Mouse (Mus musculus) neural tube, embryonic 15.5 days (tissue): ENCODE results near the gene Abhd16b. TPM values are rescaled to one million over a fixed set of nuclear protein-coding genes. Genes with fewer than 3 reads are reported as not detected.
A peak's percentile ranks its signal among the peaks of the same experiment; 100 is the strongest.

Experiments used
- ATAC-seq: fragments of 200-750 bp; cut with Nextera tagmentation; 2 replicates; pipeline ENCODE4 v1.8.0; 2017; ENCODE audit warnings: mild to moderate bottlenecking, moderate TSS enrichment, moderate library complexity; ENCODE audit not compliant: low FRiP score
- H3K27ac ChIP-seq: fragments of 300-500 bp; sonication (generic); replicated peaks from 2 replicates; pipeline ENCODE4 v1.5.1; 2015; ENCODE audit warnings: mild to moderate bottlenecking, inconsistent platforms
- H3K27me3 ChIP-seq: fragments of 300-500 bp; sonication (generic); replicated peaks from 2 replicates; pipeline ENCODE4 v1.6.1; 2015; ENCODE audit warnings: inconsistent platforms
- H3K36me3 ChIP-seq: fragments of 300-500 bp; sonication (generic); 2 replicates; pipeline ENCODE4 v1.6.1; 2015; ENCODE audit warnings: inconsistent platforms
- H3K4me1 ChIP-seq: fragments of 300-500 bp; sonication (generic); 2 replicates; pipeline ENCODE4 v1.6.1; 2015; ENCODE audit warnings: inconsistent platforms
- H3K4me2 ChIP-seq: fragments of 300-500 bp; sonication (generic); 2 replicates; pipeline ENCODE4 v1.6.1; 2015; ENCODE audit warnings: inconsistent platforms, mild to moderate bottlenecking, moderate library complexity
- H3K4me3 ChIP-seq: fragments of 300-500 bp; sonication (generic); replicated peaks from 2 replicates; pipeline ENCODE4 v1.5.1; 2015; ENCODE audit warnings: mild to moderate bottlenecking, inconsistent platforms
- H3K9ac ChIP-seq: fragments of 300-500 bp; sonication (generic); replicated peaks from 2 replicates; pipeline ENCODE4 v1.6.1; 2015; ENCODE audit warnings: mild to moderate bottlenecking, inconsistent platforms
- H3K9me3 ChIP-seq: fragments of 300-500 bp; sonication (generic); replicated peaks from 2 replicates; pipeline ENCODE4 v1.6.1; 2016; ENCODE audit warnings: inconsistent platforms
- WGBS: fragments of 180-500 bp; shearing (Covaris S2); methylation state at CpG from one replicate; pipeline ENCODE4 v1.1.7; 2015; ENCODE audit warnings: mixed read lengths; 5-methylcytosine and 5-hydroxymethylcytosine counted together
- polyA plus RNA-seq: library from polyadenylated mRNA; unstranded; fragments of >200 nt; fragmentation: Nextera tagmentation; extraction: Ambion mirVana; gene quantifications from 2 replicates; pipeline ENCODE4 v1.2.1, GENCODE M21; 2015

Gene Abhd16b
- polyA plus RNA-seq, 1 experiment from 2014 or later, result 0.12 TPM

DNA sequence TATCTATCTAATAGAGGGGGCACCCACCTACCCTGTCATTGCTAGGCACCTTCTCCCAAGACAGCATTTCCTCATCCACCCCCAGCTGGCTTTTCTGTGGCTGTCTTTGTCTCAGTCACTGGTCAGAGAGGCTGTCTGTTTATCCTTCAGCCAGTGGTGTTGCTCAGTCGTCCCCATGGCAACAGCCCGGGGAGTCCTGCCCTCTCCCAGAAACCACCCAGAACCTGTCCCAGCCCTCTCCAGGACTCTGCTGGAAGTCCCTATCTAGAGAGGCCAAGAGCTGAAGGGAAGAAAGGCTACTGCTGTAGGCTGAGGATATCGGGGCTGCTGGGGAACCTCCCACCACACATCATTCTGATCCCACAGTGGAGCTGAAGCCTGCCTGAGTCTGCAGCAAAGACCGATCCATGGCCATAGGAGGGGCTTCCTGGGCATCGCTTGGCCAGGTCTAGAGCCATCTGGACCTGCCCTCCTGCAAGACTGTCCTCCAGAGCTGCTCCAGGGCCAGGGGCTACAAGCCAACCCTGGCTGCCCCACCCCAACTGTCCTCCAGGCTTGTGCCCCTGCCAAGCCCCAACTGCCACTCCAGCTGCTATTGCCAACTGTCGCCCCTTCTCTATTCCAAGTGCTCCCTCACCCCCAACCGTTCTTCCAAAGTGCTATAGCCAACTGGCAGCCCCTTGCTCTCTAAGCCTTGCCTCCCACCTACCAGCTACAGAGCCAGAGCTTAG is 29.8 kb upstream of the Abhd16b start:
- peak overlapping the region; percentile 17; the same call in 1 of the 2 replicates for H3K4me2 ChIP-seq
- H3K4me1 ChIP-seq, result peaks cover 17% of the 10 kb centered on the region
- H3K27me3 ChIP-seq, result no peaks in the 10 kb centered on the region
- H3K4me3 ChIP-seq, result no peak overlapping the region
- H3K36me3 ChIP-seq, result no peaks in the 10 kb centered on the region
- no peak for ATAC-seq
- H3K27ac ChIP-seq, result no peak overlapping the region; the same call in 1 of the 2 replicates
- WGBS, result 39% methylated on average over 7 of the region's 7 CpGs
- H3K9ac ChIP-seq, result no peak overlapping the region
- no peaks in the 10 kb centered on the region for H3K9me3 ChIP-seq

DNA sequence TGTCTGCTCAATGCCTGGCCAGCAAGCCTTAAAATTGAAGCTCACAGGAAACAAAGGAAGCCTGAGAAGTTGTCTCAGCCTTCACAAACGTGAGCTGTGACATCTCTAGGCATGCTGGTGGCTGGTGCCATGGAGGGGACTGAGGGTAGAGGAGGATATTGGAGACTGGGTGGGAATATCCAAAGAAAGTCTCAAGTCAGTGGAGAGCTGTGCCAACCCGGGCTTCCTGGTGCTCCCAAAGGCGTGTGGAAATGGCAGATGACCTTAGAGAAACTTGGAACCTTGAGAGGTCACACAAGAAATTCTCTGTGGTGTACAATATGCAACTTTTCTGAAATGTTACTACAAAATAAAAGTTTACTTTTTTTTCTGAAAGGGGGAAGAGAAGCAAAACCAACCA is 27.6 kb upstream of the Abhd16b start:
- Histone ChIP-seq H3K27me3 (no peaks in the 10 kb centered on the region), H3K4me3 (no peak overlapping the region), H3K4me2 (no peak overlapping the region), H3K36me3 (no peaks in the 10 kb centered on the region), H3K4me1 (peaks cover 4% of the 10 kb centered on the region), H3K9me3 (no peaks in the 10 kb centered on the region), H3K9ac (no peak overlapping the region), H3K27ac (no peak overlapping the region)
- ATAC-seq, result no peak
- WGBS, result 63% methylated on average over 3 of the region's 3 CpGs

DNA sequence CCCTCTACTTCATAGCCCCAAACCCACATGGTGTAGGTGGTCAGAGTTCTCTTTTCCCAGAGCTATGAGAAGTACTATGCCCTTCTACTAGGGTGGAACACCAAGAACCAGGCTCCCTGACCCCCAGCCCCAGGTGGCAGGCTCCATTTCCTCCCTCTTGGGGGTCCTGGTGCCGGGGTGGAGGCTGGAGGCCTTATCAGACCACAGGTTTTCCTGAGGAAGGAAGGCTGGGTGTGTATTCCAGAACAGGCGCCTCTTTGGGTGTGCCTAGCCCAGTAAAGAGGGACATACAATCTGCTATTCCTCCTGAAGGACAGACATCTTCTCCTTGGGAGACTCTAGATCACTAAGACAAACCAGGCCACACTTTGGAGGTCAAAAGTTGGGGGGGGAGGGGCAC is 22.7 kb upstream of the Abhd16b start:
- Histone ChIP-seq H3K4me1 (no peaks in the 10 kb centered on the region), H3K36me3 (no peaks in the 10 kb centered on the region), H3K9ac (no peak overlapping the region), H3K4me2 (no peak overlapping the region), H3K9me3 (no peaks in the 10 kb centered on the region), H3K27me3 (no peaks in the 10 kb centered on the region), H3K27ac (no peak overlapping the region), H3K4me3 (no peak overlapping the region)
- no peak for ATAC-seq
- WGBS, result 84% methylated on average over 2 of the region's 2 CpGs

DNA sequence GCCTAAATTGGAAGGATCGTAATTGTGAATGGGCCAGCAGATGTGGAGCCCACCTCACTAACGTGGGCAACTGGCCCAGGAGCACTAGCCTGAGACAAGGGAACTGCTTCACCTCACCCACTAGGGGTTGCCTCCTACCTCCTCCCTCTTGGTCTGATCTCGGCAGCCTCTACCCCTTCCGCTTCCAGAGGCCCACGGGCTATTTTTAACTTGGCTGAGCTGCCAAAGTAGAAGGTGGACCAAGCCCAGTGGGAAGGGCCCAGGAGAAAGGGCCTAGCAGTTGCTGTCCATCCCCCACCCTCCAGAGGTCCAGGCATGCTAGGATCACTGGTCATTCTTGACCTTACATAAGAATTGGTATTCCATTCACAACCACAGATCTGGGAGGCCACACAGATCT is 21.8 kb upstream of the Abhd16b start:
- Histone ChIP-seq H3K9me3 (no peaks in the 10 kb centered on the region), H3K4me3 (no peak overlapping the region)

DNA sequence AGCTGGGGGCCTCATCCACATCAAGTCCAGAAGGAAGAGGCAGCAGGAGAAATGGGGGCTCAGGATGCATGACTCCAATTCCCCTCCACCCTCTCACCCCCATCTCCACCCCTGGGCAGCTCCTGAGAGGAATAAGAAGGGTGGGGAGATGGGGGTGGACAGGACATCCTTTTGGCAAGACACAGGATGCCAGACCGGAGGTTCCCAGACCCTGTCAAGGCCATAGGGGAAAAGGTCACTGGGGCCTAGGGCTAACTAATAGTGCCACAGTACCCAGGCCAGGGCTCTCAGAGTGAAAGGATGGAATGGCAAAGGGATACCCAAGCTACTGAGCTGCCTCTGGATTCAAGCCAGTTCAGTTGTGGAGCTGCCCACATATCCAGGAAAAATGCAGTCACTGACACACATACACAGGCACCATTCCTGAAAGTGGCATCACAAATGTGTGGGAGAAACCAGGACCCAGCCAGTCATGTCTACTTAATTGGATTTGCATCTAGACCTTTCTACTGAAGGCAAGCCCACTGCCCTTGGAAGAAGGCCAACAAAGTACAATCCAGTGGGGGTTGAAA is 20.7 kb upstream of the Abhd16b start:
- Histone ChIP-seq H3K9ac (no peak overlapping the region), H3K4me3 (no peak overlapping the region), H3K9me3 (no peaks in the 10 kb centered on the region), H3K4me2 (no peak overlapping the region), H3K36me3 (no peaks in the 10 kb centered on the region), H3K27ac (no peak overlapping the region), H3K4me1 (no peaks in the 10 kb centered on the region), H3K27me3 (no peaks in the 10 kb centered on the region)
- no peak for ATAC-seq
- WGBS, result 94% methylated on average over 1 of the region's 1 CpGs

More for the DNA sequence above, 21.8 kb upstream of the Abhd16b start:
- no peak overlapping the region for H3K4me2 ChIP-seq
- no peak for ATAC-seq
- no peaks in the 10 kb centered on the region for H3K4me1 ChIP-seq
- no peak overlapping the region for H3K9ac ChIP-seq
- H3K27me3 ChIP-seq, result no peaks in the 10 kb centered on the region
- WGBS, result 47% methylated on average over 5 of the region's 5 CpGs
- no peak overlapping the region for H3K27ac ChIP-seq
- no peaks in the 10 kb centered on the region for H3K36me3 ChIP-seq

DNA sequence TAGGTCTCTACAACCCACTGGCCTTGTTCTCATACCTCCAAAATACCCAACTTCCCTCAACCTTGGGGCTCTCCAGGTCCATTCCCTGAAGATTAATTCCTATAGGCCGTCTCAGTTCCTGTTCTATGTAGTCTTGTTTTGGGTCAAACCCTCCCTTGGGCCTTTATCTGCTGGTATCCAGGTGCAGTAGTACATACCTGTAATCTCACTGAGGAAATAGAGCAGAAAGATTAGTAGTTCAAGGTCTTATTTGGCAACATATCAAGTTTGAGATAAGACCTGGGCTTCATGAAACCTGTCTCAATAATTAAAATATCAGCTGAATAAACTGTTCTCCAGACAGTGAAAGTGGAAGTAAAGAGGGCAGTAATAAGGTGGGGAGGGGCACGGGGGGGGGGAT is 9.9 kb upstream of the Abhd16b start:
- WGBS, result 69% methylated on average over 2 of the region's 2 CpGs
- H3K4me1 ChIP-seq, result peaks cover 15% of the 10 kb centered on the region
- ATAC-seq, result no peak
- no peak overlapping the region for H3K27ac ChIP-seq
- H3K36me3 ChIP-seq, result no peaks in the 10 kb centered on the region
- H3K9me3 ChIP-seq, result no peaks in the 10 kb centered on the region
- H3K27me3 ChIP-seq, result 0 out of 2 replicates have a peak, but pooled peaks cover 3% of the 10 kb centered on the region
- H3K4me2 ChIP-seq, result no peak overlapping the region
- no peak overlapping the region for H3K4me3 ChIP-seq
- no peak overlapping the region for H3K9ac ChIP-seq

DNA sequence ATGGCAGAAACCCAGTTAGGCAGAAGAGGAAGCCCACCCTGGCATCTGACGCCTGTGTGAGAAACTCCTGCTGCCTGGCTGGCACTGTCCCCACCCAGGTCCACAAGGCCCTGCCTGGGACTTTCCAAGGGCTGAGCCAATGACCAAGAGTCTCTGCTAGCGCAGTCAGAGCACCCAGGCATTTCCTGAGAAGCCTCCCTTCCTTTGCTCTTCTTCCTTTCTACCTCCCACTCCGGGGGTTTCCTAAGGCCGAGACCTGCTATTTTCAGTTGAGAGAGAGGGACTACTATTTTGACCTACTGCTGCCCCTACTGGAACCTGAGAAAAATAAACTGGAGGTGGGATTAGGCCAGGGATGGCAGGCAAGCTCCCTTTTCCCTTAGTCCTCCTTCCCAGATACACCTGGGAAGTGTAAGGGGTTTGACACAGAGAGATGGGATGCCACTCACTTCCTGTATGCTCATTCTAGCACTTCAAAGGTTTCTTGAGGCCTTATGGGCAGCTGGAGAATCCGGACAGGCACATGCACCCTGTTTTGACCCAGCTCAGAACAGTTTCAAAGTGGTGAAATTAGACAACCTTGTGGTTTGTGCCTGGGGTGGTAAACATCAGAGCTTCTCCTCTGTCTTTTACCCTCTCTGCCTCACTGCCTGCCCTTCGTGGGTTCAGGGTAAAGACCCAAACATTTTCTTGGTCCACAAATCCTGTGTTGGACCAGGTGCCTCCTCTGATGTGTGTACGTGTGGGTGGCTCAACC is 9.3 kb upstream of the Abhd16b start:
- H3K4me2 ChIP-seq, result no peak overlapping the region
- H3K4me3 ChIP-seq, result no peak overlapping the region
- no peak overlapping the region for H3K27ac ChIP-seq
- H3K4me1 ChIP-seq, result peaks cover 15% of the 10 kb centered on the region
- no peak for ATAC-seq
- H3K27me3 ChIP-seq, result 0 out of 2 replicates have a peak, but pooled peaks cover 3% of the 10 kb centered on the region
- H3K9ac ChIP-seq, result no peak overlapping the region
- no peaks in the 10 kb centered on the region for H3K36me3 ChIP-seq
- H3K9me3 ChIP-seq, result no peaks in the 10 kb centered on the region
- 37% methylated on average over 7 of the region's 7 CpGs for WGBS

DNA sequence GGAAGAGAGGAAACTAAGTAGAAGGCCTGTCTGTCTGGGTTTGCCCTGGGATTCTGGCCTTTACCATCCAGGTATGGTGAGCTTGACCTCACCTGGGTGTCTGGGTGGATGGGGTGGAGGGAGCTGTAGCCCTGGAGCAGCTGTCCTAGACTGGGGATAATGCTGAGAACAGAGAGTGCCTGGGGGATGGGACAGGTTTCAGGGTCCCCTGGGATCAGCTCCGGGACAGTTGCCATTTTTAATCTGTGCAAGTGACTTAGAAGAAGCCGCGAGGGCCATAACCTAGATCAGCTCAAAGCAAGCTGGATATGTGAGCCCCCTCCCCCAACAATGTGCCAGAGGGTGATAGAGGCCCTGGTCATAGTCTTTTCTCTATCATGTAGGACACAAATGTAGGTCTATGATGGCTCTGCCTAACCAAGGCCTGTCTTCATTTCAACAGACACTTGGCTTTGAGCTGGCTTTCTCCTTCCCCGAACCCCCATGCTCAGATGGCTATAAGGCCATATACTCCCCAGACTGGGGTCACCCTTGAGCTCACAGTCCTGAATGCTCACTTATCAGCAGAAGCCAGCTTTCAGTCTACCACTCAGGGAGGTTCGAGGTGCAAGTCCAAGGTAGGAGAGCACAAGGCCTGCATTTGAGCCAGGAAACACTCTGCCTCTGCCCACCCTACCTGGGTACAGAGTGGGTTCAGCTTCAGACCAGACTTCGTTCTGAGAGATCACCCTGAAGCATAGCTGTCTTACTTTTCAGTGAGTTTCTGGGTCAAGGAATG is 8.4 kb upstream of the Abhd16b start:
- Histone ChIP-seq H3K4me3 (no peak overlapping the region), H3K27ac (no peak overlapping the region), H3K27me3 (0 out of 2 replicates have a peak, but pooled peaks cover 2% of the 10 kb centered on the region), H3K9me3 (no peaks in the 10 kb centered on the region), H3K4me2 (no peak overlapping the region), H3K36me3 (no peaks in the 10 kb centered on the region), H3K9ac (no peak overlapping the region), H3K4me1 (peaks cover 15% of the 10 kb centered on the region)
- 71% methylated on average over 6 of the region's 6 CpGs for WGBS
- no peak for ATAC-seq

DNA sequence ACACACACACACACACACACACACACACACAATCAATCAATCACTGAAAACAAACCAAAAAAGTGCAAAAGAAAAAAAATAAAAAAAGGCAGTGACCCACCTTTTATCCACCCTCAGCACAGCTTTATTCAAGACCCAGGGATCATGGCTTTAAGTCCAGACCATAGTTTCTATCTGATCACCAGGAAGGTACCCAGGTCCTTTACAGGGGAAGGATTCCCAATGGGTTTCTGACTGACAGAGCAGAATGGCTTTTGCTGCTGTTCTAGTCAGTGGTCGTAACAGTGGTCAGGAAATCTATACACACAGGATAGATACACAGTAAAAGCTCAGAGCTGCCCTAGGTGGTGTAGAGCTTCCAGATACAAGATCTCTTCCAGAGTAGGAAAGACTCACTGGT is 7.3 kb upstream of the Abhd16b start:
- no peak overlapping the region for H3K27ac ChIP-seq
- H3K9ac ChIP-seq, result no peak overlapping the region
- no peaks in the 10 kb centered on the region for H3K36me3 ChIP-seq
- H3K4me2 ChIP-seq, result no peak overlapping the region
- no peaks in the 10 kb centered on the region for H3K9me3 ChIP-seq
- H3K4me3 ChIP-seq, result no peak overlapping the region
- H3K27me3 ChIP-seq, result no peaks in the 10 kb centered on the region
- peaks cover 15% of the 10 kb centered on the region for H3K4me1 ChIP-seq
- ATAC-seq, result no peak
- WGBS, result 11% methylated on average over 1 of the region's 1 CpGs

DNA sequence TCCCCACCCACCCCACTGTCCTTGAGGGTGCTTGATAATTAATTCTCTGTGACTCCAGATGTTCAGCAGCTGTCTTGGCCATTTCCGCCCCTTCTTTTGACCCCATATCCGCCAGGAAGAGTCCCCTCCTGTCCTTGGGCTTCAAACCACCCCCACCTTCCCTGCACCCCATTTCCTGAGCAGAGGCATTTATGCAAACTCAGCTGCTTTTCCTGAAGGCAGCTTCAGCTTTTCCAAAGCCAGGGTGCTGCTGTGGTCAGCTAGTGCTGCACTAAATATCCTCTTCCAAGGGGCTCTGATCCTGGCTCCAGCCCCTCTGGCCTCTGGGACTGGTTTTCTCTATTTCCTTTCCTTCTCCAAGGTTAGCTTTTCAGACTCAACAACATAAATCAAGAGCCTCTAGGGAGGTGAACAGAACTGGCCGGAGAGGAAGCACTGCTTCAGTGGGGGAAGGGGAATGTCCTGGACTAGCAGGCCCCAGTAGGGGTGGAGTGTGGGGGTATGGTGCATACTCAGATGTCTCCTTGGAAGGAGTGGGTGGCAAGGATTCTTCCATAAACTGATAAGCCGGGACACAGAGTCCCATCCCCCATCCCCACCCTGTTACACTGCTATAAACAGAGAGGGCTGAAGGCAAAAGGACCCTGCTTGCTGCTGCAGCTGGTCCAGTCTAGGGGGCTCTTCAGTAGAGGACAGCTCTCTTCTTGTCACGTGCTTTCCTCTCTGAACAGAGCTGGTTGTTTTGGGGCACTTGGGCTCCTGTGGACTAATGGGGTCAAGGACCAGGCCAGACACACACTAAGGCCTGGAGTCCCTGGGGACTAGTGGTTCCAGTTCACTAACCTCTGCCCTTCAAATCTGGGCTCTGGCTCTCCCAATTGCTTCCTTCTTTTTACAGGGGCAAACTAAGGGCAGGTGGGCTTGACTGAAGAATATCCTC is 5.4 kb upstream of the Abhd16b start:
- Histone ChIP-seq H3K4me1 (peaks cover 15% of the 10 kb centered on the region), H3K9ac (no peak overlapping the region), H3K9me3 (no peaks in the 10 kb centered on the region), H3K36me3 (no peaks in the 10 kb centered on the region), H3K4me2 (no peak overlapping the region), H3K4me3 (no peak overlapping the region), H3K27ac (peak overlapping the region; percentile 42), H3K27me3 (no peaks in the 10 kb centered on the region)
- WGBS, result 28% methylated on average over 5 of the region's 5 CpGs
- no peak; the same call in 1 of the 2 replicates for ATAC-seq
